Mouse (Mus musculus) lung, postnatal 36 days (tissue): ENCODE data around the gene Gm10188.

Source experiments
- DNase-seq: peaks from one replicate; pipeline ENCODE4 v3.0.0; 2022; ENCODE audit warnings: mixed read lengths

Gene Gm10188

DNA sequence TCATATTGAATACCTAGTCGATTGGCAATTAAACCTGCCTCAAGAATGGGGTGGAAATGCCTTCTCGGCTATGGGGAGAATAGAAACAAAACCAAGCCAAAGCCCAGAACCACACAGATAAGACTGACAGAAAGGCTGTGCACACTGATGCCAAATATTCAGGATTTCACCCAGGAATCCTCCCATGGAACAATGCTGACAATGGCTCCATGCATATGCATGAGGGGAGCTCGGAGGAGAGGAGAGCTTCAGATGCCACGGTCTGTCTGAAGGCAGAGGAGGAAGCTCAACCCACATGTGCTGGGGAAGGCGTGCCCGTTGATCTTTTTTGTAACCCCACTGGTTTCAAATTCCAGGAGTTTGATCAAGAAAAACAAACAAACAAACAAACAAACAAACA lies 7.4 kb downstream of the Gm10188 start:
- DNase-seq = no peak

DNA sequence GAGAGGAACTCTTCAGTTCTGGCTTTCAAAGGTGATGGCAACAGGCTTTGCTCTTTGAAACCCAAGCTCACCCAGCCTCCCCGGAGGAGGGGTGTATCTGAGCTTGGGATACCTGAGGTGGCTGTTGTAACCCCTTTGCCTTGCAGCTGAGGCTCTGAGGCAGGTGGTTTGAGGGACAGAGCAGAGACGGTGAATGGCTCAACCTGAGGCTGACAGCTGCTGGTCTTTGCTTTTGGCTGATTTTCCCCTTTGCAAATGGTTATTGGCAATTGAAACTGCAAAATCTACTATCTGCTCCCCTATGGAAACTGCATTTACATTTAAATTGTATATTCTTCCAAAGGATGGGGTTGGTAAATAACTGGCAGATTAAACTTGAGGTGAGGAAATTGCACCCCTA lies 7.9 kb downstream of the Gm10188 start:
- no peak for DNase-seq

GRCm38 (mm10) chr1:132216276-132216675 lies 13.3 kb downstream of the Gm10188 start:
- no peak for DNase-seq

GRCm38 (mm10) chr1:132213076-132213475 lies 16.5 kb downstream of the Gm10188 start:
- DNase-seq = peak; percentile 30

DNA sequence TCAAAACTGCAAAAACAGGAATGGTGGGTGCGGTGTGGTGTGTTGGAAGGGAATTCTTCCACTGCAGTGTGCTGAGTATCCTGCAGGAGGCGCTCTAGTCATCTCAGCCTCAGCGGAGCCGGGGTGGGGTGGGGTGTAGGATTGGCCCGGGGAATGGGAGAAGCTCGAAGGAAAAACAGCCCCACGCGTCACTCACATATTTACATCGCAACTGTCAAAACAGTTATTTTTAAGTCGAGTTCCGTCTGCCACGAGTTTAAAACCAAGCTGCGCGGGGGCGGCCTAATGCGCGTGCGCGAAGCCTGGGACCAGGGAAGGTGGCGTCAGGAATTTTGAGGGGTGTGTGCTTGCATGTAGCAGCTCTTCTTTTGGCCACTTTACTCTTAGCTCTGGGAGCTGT lies 17.3 kb downstream of the Gm10188 start:
- peak; percentile 79 for DNase-seq

DNA sequence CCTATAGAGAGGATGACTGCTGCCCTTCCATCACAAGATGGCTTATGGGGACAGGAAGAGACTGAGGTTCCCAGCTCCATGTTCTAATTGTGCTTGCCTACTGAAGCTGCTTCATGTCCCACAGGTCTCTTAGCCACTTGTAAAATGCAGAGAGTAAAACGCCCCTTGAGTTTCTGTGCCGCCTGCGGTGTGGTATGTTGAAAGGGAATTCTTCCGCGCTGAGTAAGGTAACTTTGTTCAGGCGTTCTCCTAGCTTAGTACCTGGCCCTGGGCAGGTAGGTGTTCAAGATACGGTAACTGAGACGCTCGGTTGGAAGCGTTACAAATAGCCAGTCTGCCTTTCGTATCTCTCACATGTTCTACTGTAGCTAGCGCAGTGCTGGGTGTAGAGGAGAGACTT lies 17.9 kb downstream of the Gm10188 start:
- DNase-seq = no peak

- peak; percentile 68 for DNase-seq
Observed at GRCm38 (mm10) chr1:132210922-132211321, 18.6 kb downstream of the Gm10188 start.

GRCm38 (mm10) chr1:132209400-132209799 lies 20.2 kb downstream of the Gm10188 start:
- DNase-seq = no peak

DNA sequence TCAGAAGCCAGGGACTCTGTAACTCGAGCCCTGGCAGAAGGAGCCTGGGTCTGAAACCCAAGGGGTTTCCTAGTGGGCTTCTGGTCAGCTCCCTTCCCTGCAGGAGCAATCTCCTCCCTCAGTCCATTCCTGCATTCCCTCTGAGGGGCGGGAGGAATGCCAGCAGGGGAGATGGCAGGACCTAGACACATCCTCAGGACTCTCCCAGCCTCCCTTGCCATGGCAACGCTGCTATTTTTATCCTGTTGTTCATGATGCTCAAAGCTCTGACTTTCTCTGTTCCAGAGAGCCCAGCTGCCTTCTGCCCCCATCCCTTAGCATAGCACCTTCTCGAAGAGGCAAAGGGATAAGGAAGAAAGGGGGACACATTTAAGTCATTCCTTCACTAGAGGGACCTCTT lies 21.4 kb downstream of the Gm10188 start:
- no peak for DNase-seq

- no peak for DNase-seq
Observed at GRCm38 (mm10) chr1:132206828-132207227, 22.7 kb downstream of the Gm10188 start.

DNA sequence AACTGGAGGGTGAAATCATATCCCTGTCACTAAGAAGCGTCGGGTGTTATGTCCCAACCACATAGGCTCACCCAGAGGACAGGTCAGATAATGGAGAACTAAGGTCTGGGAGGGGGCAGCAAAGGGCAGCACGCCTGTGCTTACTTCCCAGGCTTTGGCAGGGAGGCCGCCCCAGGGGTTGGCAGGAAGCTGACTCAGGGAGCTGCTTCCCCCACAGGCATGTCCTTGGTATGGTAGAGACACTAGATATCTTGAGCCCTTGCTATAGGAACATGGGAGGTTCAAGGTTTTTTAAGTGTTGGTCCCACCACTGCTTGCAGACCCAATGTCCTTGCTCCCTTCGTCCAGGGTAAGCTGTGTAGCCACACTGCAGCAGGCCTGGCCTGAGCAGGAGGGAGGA lies 23.6 kb downstream of the Gm10188 start:
- DNase-seq = no peak

DNA sequence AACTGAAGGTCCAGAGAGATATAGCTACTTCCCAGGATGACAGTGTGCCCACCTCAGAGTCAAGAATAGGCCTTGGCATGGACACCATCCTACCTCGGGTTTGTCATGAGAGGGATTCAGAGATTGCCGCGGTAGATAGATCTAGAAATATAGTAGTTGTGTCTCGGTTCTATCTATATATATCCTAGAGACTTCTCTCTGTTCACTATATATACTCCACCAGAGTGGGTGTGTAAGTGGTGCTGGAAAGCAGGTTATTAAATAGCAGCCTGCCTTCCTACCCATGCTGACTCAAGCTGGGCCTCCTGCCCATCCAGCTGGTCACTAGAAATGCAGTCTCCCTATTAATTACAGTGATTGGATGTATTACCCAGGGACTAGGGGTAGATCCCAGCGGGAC lies 26.8 kb downstream of the Gm10188 start:
- DNase-seq = no peak

DNA sequence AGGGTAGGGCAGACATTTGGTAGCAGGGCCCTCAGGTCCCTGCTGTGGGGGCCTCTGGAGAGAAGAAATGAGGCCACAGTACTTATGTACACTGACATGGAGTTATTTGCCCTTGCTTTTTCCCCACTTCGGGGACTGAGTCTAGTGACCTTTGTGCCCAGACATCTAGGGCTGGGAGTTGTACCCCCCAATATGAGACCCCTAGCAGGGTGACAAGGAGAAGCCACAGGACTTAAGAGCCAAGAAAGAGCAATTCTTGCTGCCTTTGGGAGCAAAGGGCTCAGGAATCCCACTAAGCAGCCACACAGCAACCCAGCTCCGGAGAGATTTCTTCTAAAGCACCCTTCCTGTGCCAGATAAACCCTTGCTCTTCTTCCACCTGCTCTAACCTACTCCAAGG lies 27.6 kb downstream of the Gm10188 start:
- no peak for DNase-seq

DNA sequence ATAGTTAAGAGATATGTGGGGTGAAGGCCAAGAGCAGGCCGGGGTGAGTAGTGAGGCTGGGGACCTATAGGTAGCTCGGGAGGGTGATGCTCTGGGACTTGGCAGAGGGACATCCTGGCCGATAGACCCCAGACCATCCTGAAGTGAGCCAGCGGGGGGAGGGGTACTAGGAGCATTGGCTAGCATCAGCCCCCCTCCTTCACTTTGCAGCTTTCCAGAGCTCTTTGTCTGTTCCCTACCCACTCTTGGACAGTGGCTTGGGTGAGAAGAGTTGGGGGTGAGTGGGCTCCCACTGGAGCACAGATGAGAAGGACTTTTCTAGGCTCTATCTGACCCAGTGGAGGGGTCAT lies 28.1 kb downstream of the Gm10188 start:
- DNase-seq = no peak

DNA sequence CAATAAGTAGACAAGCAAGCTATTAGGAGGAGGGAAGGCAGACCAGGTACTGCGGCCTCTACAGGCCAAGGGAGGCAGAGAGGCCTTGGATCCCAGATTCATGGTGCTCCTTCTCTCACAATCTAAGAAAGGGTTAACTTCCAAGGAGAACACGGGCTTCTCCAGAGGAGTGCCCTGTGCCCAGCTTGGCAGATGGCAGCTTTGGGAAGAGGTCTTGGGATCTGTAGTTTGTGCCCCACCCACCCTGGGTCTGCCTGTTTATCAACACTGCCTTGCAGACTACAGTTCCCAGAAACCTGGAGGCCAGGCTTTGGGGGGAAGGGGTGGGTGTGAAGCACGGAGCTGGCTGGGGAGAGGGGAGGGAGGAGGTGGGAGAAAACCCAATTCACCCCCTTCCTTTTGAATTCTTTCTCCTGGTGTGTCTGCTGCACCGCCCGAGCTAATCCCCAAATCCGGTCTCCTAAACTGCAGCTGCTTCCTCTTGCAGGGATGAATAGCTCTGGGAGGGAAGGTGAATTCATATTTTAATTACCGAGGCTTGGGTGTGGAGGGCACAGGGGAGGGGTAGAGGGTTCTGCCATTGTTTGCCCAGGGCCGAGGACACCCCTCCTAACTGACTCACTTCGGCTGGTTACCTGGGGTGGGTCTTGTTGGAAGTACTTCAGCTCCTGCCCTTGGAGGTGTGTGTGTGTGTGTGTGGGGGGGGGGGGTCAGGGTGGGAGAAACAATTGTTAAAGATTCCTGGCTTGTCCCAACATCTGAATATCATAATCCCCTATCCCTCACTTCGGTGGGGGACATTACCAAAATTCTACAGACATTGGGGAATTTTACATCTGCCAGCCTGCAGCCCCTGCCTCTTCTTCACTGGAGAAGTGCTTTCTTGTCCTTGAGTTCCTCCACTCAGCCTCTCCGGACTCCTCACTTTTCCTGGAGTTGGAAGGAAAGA lies 28.7 kb downstream of the Gm10188 start:
- no peak for DNase-seq

GRCm38 (mm10) chr1:132199934-132200333 lies 29.6 kb downstream of the Gm10188 start:
- DNase-seq = no peak

- no peak for DNase-seq
Observed at GRCm38 (mm10) chr1:132199244-132199643, 30.3 kb downstream of the Gm10188 start.

GRCm38 (mm10) chr1:132198401-132199071 lies 31.0 kb downstream of the Gm10188 start:
- no peak for DNase-seq

- no peak for DNase-seq
Observed at GRCm38 (mm10) chr1:132197666-132198065, 31.9 kb downstream of the Gm10188 start.

DNA sequence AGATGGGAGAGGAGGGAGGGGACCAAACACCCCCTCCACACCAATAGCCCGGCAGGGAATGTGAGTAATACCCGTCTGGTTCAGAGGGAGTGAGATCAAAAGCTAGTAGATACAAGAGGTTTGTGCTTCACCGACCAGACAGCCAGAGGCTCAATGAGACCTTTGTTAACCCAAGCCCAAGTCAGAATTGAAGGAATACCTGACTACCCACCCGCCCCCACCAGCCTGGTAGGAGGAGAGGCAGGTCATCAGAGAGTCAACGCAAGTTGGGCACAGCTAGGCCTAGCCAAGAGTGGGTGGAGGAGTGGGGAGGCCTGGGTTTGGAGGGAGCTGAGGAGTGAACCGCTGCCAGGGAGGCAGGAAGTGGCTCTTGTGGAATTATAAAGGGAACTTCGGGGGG lies 33.2 kb downstream of the Gm10188 start:
- DNase-seq = no peak

DNA sequence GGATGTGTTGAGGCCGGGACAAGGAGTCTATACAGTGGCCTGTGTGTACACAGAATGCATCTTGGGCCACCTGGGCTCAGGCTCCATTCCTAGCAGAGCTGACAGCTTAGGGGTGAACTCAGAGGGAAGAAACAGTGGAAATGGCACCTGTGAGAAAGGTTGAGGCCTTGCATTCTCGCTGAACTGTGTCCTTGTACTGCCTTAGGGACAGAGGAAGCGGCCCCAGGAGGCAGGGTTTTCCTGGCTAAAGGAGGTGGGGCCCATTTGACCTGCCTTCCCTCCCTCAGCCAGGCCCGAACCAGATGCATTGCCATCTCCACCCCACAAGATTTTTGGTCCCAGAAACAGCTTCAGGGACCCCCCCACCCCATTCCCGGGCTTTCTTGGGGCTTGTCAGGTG lies 33.9 kb downstream of the Gm10188 start:
- no peak for DNase-seq

- DNase-seq = no peak
Observed at GRCm38 (mm10) chr1:132195100-132195499, 34.5 kb downstream of the Gm10188 start.

- no peak for DNase-seq
Observed at GRCm38 (mm10) chr1:132194624-132195023, 34.9 kb downstream of the Gm10188 start.

DNA sequence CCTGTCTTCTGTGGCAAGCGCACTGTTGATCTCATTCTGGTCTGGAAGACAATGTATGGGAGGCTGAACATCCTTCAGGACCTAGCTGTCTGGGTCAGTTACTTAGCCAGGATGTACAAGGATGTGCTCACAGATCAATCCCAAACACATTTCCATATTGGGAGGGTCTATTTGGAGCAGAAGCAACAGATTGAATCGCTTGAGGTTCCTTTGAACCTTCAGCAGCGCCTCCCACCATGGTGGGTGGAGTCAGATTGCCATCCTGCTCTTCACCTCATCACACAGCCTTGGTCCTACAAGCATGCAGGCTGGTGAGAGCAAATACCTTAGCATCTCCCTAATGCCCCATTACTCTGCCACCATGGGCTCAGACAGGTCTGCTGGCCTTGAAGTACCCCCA lies 35.8 kb downstream of the Gm10188 start:
- DNase-seq = no peak
